Mouse (Mus musculus): ENCODE results near the gene Ube2e1.
A peak's percentile ranks its signal among the peaks of the same experiment; 100 is the strongest.
"Not testable (repeated sequence)": the region's sequence is repeated elsewhere in the genome, so short reads cannot be mapped to it uniquely, and the experiment has no call there.

Ube2e1 gene

DNA sequence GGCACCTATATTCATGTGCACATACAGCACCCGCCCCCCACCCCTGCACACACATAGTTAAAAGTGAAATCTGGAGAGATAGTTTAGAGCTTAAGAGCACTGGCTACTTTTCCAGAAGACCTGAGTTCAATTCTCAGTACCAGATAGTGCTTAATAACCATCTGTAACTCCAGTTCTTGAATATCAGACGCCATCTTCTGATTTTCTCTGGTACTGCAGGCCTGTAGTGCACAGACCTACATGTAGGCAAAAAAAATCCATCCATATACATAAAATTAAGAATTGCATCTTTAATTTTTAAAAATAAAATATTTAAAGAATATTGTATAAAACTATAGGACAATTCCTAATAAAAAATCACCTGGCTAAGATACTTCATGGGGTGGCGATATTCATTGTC, 70.5 kb downstream of the Ube2e1 start:
- no peak for DNase-seq (ENCODE audit: low spot score in 2 of 2)

DNA sequence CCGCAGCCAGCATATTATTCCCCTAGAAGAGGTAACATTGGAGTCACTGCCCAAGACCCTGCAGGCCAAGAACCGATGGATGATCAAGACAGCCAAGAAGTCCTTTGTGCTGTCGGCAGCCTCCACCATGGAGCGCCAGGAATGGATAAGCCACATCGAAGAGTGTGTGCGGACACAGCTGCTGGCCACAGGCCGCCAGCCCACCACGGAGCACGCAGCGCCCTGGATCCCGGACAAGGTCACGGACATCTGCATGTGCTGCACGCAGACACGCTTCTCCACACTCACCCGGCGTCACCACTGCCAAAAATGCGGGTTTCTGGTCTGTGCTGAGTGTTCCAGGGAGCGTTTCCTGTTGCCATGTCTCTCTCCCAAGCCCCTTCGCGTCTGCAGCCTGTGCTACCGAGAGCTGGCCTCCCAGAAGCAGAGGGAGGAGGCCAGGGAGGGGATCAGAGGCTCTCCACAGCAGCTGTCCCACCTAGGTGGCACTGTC, 89.0 kb downstream of the Ube2e1 start:
- no peak for DNase-seq (ENCODE audit: low spot score in 2 of 2)

DNA sequence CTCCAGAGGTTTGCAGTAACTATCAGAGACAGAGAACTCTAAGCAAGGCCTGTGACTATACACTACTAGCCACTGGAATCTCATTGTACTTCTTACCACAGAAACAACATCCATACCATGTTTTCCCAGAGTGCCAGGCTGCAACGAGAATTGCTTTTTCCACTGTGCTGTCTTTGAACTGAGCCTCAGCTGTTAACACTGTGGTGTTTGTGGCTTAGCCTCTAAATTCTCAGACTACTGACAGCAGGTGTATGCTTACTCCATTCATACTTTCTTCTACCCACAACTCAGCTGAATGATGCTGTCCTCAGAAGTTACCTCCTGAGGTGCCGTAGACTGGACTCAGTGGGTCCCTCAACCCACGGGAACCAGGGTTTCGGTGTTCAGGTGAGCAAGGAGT, 89.9 kb downstream of the Ube2e1 start:
- no peak for DNase-seq (ENCODE audit: low spot score in 2 of 2)

DNA sequence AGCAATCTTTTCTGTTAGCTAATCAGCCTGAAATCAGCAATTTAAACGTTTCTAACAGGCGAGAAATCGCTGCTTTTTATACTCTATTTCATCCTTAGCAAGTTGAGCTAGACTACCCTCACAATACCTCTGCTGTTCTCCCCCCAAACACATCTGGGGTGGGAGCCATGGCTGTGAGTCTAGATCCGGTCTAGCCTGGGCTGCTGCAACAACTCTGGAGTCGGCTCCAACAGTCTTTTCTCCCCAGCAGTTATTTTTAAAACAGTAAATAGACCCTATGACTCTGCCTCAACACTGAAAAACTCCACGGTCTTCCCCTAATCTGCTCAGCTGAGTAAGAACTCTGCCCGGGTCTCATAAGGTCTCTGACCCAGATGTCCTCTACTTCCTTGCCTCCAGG, 91.5 kb downstream of the Ube2e1 start:
- no peak for DNase-seq (ENCODE audit: low spot score in 2 of 2)

DNA sequence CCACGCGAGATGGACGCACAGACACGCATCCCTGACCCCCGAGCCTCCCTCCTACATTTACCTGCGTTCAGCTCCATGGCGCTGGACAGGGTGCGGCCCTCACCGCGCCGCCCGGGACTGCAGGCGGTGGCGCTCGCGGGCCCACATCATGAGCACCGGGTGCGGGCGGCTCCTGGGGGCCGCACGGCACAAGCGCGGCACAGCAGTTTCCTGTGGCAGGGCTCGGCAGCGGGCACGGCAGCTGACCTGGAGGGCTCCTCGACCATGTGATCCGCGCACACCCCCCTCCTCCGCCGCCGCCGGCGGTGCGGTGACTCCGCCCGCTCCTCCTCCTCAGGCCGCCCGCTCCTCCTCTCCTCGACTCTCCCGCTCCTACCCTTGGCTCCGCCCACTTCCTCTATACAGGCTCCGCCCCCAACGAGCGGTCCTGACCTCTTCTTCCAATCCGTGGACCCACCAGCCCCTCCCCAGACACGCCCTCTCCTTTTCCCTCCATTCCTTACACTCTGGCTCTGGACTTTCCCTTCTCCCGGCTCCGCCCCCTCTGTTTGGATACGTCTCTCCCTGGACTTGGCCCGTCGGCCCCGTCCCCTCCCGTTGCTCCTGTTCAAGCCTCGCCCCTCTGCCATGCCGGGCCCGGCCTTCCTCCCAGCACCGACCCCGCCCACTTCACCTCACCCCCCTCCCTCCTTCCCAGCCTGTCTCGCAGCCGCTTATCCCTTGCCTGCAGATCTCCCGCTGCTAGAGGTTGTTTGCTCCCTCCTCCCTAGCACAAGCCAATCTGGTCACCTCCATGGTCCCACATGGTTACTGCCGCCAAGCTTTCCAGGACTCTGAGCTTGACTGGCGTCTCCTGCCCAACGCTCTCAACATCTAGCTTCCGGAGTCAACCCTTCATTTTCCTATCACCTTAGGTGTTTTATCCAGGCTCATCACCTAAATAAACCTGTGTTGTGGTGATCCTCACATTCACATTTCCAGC, 92.6 kb downstream of the Ube2e1 start, which contains the start of gene Nr1d2:
Gene Nr1d2 (minus strand): TSS at position 378 of the 982 bp plus-strand sequence.
- peak; percentile 74 to 93 for DNase-seq (ENCODE audit: low spot score in 2 of 2)

DNA sequence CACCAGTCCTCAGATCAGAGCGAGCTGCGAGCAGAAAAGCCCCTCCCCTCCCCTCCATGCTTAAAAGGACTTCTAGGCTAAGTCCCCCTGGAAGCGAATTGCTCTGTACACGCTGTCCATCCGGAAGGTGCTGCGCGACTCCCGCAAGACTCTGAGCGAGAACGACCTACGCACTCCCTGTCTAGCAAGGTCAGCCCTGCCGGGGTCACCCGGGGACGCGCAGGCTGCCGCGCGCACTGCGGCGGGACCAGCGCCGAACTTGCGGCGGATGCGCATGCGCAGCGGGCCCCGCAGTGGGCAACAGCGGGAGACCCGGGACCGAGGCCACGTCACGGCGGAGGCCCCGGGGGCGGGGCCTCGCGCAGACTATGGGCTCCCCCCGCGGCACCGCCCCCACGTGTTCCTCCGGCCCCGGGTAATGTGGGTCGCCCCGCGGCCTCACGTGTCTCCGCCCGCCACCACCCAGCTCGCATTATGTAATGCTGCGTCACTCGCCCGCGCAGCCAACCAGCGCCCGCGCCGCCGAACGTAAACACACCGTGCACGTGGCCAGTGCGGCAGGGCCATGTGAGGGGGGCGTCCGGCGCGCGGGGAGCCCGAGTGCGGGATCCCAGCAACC, 93.4 kb downstream of the Ube2e1 start:
- DNase-seq (ENCODE audit: low spot score in 2 of 2) = peak; percentile 85 to 94

DNA sequence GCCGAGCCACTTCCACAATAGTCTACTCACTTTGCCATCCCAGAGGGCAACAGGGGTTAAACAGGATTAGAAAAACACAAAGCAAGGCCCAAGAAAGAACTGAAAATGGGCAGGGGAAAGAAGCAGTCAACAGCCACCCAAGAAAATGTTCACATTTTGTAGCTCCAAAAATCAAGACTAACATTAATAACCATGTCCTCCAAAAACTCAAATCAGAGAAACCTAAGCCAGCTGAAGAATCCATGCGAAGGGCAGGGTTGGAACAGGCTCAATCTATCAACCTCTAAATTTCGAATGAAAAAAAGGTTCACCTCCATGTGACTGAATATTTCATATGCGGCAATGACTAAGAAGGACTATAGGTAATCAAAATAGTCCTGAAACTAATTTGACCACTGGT, 94.3 kb downstream of the Ube2e1 start:
- DNase-seq (ENCODE audit: low spot score in 2 of 2) = no peak

DNA sequence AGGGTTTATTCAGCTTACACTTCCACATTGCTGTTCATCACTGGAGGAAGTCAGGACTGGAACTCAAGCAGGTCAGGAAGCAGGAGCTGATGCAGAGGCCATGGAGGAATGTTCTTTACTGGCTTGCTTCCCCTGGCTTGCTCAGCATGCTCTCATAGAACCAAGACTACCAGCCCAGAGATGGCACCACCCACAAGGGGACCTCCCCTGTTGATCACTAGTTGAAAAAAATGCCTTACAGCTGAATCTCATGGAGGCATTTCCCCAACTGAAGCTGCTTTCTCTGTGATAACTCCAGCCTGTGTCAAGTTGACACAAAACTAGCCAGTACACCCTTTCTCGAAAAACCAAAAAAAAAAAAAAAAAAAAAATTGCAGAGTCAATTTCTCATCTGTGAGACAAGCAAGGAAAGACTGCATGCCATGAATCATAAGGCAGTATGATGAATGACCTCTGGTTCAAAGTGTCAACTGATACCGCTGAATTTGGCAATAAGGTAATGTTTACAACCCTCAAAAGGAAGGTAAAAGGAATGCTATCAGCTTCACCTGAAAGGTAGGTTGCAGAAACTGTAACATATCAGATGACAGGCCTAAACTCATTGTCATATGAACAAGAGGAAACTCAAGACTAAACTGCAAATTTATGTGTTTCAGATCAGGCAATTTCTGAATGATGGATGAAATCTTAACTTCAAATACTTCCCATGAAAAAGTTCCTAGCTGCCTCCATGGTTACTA, 95.0 kb downstream of the Ube2e1 start:
- not testable (repeated sequence) for DNase-seq (ENCODE audit: low spot score in 2 of 2)

DNA sequence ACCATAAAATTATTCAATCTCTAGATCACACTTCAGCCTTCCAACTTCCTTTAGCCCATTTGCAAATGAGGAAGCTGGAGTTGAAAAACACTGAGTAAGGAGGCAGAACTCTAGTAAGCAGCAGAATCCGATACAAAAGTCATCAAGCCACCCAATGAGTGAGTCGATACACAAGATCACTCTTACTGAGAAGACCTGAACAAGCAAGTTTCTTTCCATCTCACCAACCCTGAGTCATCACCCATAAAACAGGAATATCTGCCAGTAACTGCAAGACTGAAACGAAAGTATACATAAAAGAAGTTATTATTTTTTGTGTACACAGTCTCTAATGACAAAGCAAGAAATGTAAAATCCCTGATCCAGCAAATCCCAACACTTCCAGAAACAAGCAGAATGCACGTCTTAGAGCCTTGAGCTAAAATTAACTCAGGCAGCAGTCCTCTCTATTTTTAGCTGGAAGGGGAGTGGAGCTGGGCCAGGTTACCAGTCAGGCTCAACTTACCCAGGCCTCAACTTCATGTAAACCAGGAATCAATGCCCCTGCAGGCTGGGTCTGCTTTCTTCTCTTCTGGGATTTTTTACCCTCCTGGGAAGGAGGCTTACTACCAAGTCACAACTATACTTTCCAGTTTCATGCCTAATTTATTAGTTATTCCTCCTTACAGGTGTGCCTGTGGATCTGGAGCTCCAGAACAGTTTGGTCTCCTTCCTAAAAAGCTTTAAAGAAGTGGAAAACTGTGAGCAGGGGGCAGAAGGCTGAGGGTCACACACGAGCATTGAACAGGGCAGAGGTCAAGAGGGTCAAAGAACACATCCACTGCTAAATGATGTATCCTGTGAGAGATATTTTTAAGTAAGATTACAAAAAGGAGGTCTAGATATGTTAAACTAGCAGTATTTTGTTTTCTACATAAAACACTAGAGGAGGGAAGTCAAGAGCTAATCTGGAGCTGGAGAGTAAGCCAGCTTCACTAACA, 97.4 kb downstream of the Ube2e1 start:
- no peak for DNase-seq (ENCODE audit: low spot score in 2 of 2)

DNA sequence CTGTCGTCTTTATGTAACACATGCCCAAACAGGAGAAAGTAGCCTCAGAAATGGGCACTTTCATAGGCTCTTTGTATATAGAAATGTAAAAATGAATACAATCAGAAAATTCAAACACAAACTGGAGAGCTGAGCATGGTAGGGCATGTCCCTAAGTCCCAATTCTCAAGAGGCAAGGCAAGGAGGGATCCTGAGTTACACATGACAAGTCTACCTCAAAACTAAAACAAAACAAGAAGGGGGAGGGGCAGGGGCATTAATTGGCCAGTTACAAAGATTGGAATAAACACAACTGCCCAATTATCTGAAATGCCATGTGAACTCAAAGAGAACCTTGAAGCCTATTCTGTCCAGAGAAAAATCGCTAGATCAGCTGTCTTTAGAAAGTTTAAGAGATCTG, 98.6 kb downstream of the Ube2e1 start:
- DNase-seq (ENCODE audit: low spot score in 2 of 2) = no peak

Measured in spleen, postnatal 10 days (tissue).